Mouse (Mus musculus) C2C12 (cell line): Measurements from ENCODE around the gene Mrpl43.

ENCODE experiments used
- CEBPB ChIP-seq: IDR thresholded peaks from one replicate; pipeline ENCODE4 v1.6.1; 2011; ENCODE audit warnings: low read depth, mild to moderate bottlenecking, control low read depth, moderate library complexity
- CTCF ChIP-seq: IDR thresholded peaks from one replicate; pipeline ENCODE4 v1.5.1; 2011; ENCODE audit not compliant: control insufficient read depth, insufficient read depth, insufficient read length
- FOSL1 ChIP-seq: IDR thresholded peaks from one replicate; pipeline ENCODE4 v1.8.0; 2011; ENCODE audit warnings: mild to moderate bottlenecking, low read length; ENCODE audit not compliant: poor library complexity, insufficient read depth, severe bottlenecking
- MAX ChIP-seq: IDR thresholded peaks from one replicate; pipeline ENCODE4 v1.6.1; 2011; ENCODE audit warnings: mild to moderate bottlenecking, control low read depth
- MYOD1 ChIP-seq: IDR thresholded peaks from one replicate; pipeline ENCODE4 v1.6.1; 2011; ENCODE audit warnings: low read depth; ENCODE audit not compliant: control insufficient read depth, insufficient read length
- MYOG ChIP-seq: IDR thresholded peaks from one replicate; pipeline ENCODE4 v1.6.1; 2011; ENCODE audit not compliant: control insufficient read depth, insufficient read length; ENCODE audit errors: extremely low read depth
- USF1 ChIP-seq: IDR thresholded peaks from one replicate; pipeline ENCODE4 v1.6.1; 2011; ENCODE audit warnings: low read depth, mild to moderate bottlenecking, control low read depth, moderate library complexity

- no peak for TF ChIP-seq CTCF
- no peak for TF ChIP-seq CEBPB
- no peak for TF ChIP-seq MYOG
- TF ChIP-seq MYOD1 = no peak
- TF ChIP-seq USF1 = no peak
- TF ChIP-seq MAX = no peak
- TF ChIP-seq FOSL1 = no peak
Observed at GRCm38 (mm10) chr19:45053451-45053850, 47.2 kb upstream of the Mrpl43 start.
